Mouse (Mus musculus): ENCODE measurements at regions not wholly inside any gene's neighbourhood (a gene's known extent, or its start where the extent isn't known, plus 50 kb on each side); places are given as distances from the start of the nearest gene placed in this dataset.

DNA sequence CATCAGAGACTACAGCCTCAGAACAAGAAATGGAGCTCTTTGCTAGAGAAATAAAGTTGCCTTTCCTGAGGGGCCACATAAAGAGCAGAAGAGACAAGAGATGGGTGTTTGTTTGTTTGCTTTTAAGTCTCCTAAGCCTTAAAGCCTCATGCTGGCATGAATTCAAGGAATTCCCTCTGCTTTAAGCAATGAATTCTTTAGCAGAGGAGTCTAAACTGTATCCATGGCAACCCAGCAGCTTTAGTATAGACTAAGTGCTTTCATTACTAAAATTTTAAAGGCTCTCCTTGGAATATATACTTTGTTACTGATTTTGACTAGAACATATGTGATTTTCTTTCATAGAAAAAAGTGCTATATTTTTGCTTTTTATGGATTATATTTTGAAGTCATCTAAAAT is 195.0 kb upstream of the Meox2 start:
- H3K9ac ChIP-seq (ENCODE audit: low read length) = no peak overlapping the region
- no peaks in the 10 kb centered on the region for H3K9me3 ChIP-seq (replicated peaks; ENCODE audit: control insufficient read depth, low read length)
- DNase-seq (ENCODE audit: low spot score) (peak; percentile 85), ATAC-seq (peak; percentile 83; the same call in 1 of the 2 replicates)
- H3K27ac ChIP-seq (ENCODE audit: low read depth, low read length) = no peak overlapping the region
- H3K27me3 ChIP-seq (replicated peaks; ENCODE audit: control insufficient read depth, insufficient read depth, low read length) = no peaks in the 10 kb centered on the region
- H3K4me2 ChIP-seq (ENCODE audit: low read length) = no peak overlapping the region
- H3K4me3 ChIP-seq (ENCODE audit: low read depth, low read length) = no peak overlapping the region
- H3K36me3 ChIP-seq (ENCODE audit: control insufficient read depth, insufficient read depth, low read length) = no peaks in the 10 kb centered on the region
- H3K4me1 ChIP-seq (ENCODE audit: control insufficient read depth, insufficient read depth, low read length) = no peaks in the 10 kb centered on the region

- no peak for DNase-seq (ENCODE audit: low spot score)
Measured at GRCm38 (mm10) chr12:36917576-36918106, 190.7 kb upstream of the Meox2 start.

DNA sequence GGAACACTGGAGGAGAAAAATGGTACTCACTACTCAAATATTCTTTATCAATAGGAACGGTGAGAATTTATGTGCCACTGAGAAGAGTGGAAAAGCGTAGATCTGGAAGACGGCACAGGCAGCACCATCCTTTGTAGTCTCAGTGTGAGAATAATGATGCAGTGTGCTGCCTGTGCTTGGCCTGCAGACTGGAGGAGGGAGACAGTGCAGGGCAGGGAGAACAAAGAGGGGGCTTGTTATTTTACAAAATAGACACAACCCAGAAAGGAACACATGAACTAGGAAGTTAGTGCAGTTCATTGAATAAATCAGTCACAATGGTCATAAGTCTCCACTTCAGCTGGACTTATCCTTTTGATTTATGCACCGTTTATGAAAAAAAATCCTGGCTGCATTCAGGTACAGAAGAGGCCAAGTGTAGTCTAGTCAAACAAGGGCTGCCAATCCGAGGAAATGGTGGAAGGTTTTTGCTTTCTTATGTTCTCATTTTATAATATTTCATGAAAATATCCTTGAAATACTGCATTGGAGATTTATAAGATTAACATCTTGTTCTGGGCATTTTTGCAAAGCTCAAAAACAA is 190.0 kb upstream of the Meox2 start:
- 20% methylated on average over 5 of the region's 5 CpGs for WGBS
- ATAC-seq (peak; percentile 77), DNase-seq (ENCODE audit: low spot score) (peak; percentile 46)
- Histone ChIP-seq H3K9me3 (replicated peaks; ENCODE audit: control insufficient read depth, low read length) (no peaks in the 10 kb centered on the region), H3K4me1 (ENCODE audit: control insufficient read depth, insufficient read depth, low read length) (no peaks in the 10 kb centered on the region), H3K4me3 (ENCODE audit: low read depth, low read length) (no peak overlapping the region), H3K27ac (ENCODE audit: low read depth, low read length) (0 out of 2 replicates have a peak overlapping the region, but pooled peaks have one; percentile 14), H3K27me3 (replicated peaks; ENCODE audit: control insufficient read depth, insufficient read depth, low read length) (no peaks in the 10 kb centered on the region), H3K36me3 (ENCODE audit: control insufficient read depth, insufficient read depth, low read length) (no peaks in the 10 kb centered on the region), H3K9ac (ENCODE audit: low read length) (no peak overlapping the region), H3K4me2 (ENCODE audit: low read length) (no peak overlapping the region)

More at GRCm38 (mm10) chr12:36917576-36918106, 190.7 kb upstream of the Meox2 start:
- ATAC-seq = no peak
- H3K4me2 ChIP-seq (ENCODE audit: low read length) = no peak overlapping the region
- no peak overlapping the region for H3K27ac ChIP-seq (ENCODE audit: low read depth, low read length)
- no peaks in the 10 kb centered on the region for H3K9me3 ChIP-seq (replicated peaks; ENCODE audit: control insufficient read depth, low read length)
- no peaks in the 10 kb centered on the region for H3K27me3 ChIP-seq (replicated peaks; ENCODE audit: control insufficient read depth, insufficient read depth, low read length)
- 39% methylated on average over 1 of the region's 1 CpGs for WGBS
- H3K4me1 ChIP-seq (ENCODE audit: control insufficient read depth, insufficient read depth, low read length) = no peaks in the 10 kb centered on the region
- H3K36me3 ChIP-seq (ENCODE audit: control insufficient read depth, insufficient read depth, low read length) = no peaks in the 10 kb centered on the region
- no peak overlapping the region for H3K9ac ChIP-seq (ENCODE audit: low read length)
- no peak overlapping the region for H3K4me3 ChIP-seq (ENCODE audit: low read depth, low read length)

GRCm38 (mm10) chr12:36923558-36923957 is 184.8 kb upstream of the Meox2 start:
- no peak overlapping the region for H3K9ac ChIP-seq (ENCODE audit: low read length)
- no peak overlapping the region for H3K27ac ChIP-seq (ENCODE audit: low read depth, low read length)
- H3K4me3 ChIP-seq (ENCODE audit: low read depth, low read length) = no peak overlapping the region
- ATAC-seq (no peak), DNase-seq (ENCODE audit: low spot score) (no peak)
- H3K27me3 ChIP-seq (replicated peaks; ENCODE audit: control insufficient read depth, insufficient read depth, low read length) = no peaks in the 10 kb centered on the region
- 87% methylated on average over 2 of the region's 2 CpGs for WGBS
- no peaks in the 10 kb centered on the region for H3K36me3 ChIP-seq (ENCODE audit: control insufficient read depth, insufficient read depth, low read length)
- H3K9me3 ChIP-seq (replicated peaks; ENCODE audit: control insufficient read depth, low read length) = no peaks in the 10 kb centered on the region
- H3K4me1 ChIP-seq (ENCODE audit: control insufficient read depth, insufficient read depth, low read length) = no peaks in the 10 kb centered on the region
- H3K4me2 ChIP-seq (ENCODE audit: low read length) = no peak overlapping the region

GRCm38 (mm10) chr12:36926225-36926624 is 182.1 kb upstream of the Meox2 start:
- Histone ChIP-seq H3K27ac (ENCODE audit: low read depth, low read length) (no peak overlapping the region), H3K9ac (ENCODE audit: low read length) (no peak overlapping the region), H3K4me3 (ENCODE audit: low read depth, low read length) (no peak overlapping the region), H3K9me3 (replicated peaks; ENCODE audit: control insufficient read depth, low read length) (no peaks in the 10 kb centered on the region), H3K4me1 (ENCODE audit: control insufficient read depth, insufficient read depth, low read length) (no peaks in the 10 kb centered on the region), H3K36me3 (ENCODE audit: control insufficient read depth, insufficient read depth, low read length) (no peaks in the 10 kb centered on the region), H3K27me3 (replicated peaks; ENCODE audit: control insufficient read depth, insufficient read depth, low read length) (no peaks in the 10 kb centered on the region), H3K4me2 (ENCODE audit: low read length) (no peak overlapping the region)
- 73% methylated on average over 4 of the region's 4 CpGs for WGBS
- ATAC-seq = no peak
- DNase-seq (ENCODE audit: low spot score) = no peak

DNA sequence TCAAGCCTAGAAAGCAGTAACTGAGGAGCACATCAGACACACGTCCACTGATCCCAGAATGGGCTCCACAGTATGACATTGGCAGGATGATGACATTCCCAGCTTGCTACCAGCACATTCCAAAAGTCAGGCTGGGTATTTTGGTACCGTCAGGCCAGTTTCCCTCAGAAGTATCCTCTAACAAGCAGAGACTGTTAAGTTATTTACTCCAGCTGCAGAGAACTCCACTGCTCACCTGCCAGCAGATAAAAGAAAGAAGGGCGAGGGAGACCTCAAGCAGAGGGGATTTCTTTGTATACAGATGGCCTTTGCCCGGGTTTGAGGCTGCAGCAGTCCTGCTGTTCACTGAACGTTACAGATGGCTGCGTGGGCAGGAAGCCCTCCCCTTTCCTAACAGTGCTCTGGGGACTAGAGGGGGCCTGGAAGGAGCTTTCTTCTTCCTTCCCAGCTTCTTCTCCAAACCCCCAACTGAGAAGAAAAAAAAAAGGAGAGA is 175.2 kb upstream of the Meox2 start:
- ATAC-seq = peak; percentile 37
- no peak overlapping the region for H3K27ac ChIP-seq (ENCODE audit: low read depth, low read length)
- H3K4me1 ChIP-seq (ENCODE audit: control insufficient read depth, insufficient read depth, low read length) = no peaks in the 10 kb centered on the region
- WGBS = 8% methylated on average over 6 of the region's 6 CpGs
- no peak overlapping the region for H3K4me2 ChIP-seq (ENCODE audit: low read length)
- H3K27me3 ChIP-seq (replicated peaks; ENCODE audit: control insufficient read depth, insufficient read depth, low read length) = no peaks in the 10 kb centered on the region
- DNase-seq (ENCODE audit: low spot score) = peak; percentile 31
- no peak overlapping the region for H3K4me3 ChIP-seq (ENCODE audit: low read depth, low read length)
- H3K9me3 ChIP-seq (replicated peaks; ENCODE audit: control insufficient read depth, low read length) = no peaks in the 10 kb centered on the region
- no peak overlapping the region for H3K9ac ChIP-seq (ENCODE audit: low read length)
- H3K36me3 ChIP-seq (ENCODE audit: control insufficient read depth, insufficient read depth, low read length) = no peaks in the 10 kb centered on the region

DNA sequence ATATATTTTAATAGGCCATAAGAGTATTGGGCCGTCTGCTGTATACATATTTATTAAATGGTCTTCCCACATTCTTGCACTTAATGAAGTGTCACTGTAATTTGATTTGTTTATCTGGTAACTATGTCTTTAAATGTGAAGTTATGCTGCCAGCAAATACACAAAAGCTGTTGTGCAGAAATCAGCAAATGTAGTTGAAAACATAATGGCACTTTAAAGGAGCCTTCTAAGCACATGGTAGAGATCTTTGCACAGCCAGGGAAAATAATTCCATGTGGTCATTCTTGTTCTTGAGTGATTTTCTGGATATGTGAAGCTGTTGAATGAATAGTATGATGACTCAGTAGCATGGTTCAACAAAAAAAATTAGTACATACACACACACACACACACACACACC is 164.4 kb upstream of the Meox2 start:
- DNase-seq (ENCODE audit: low spot score) (no peak), ATAC-seq (no peak)
- no peaks in the 10 kb centered on the region for H3K36me3 ChIP-seq (ENCODE audit: control insufficient read depth, insufficient read depth, low read length)
- H3K27me3 ChIP-seq (replicated peaks; ENCODE audit: control insufficient read depth, insufficient read depth, low read length) = no peaks in the 10 kb centered on the region
- 82% methylated on average over 1 of the region's 1 CpGs for WGBS
- H3K9me3 ChIP-seq (replicated peaks; ENCODE audit: control insufficient read depth, low read length) = no peaks in the 10 kb centered on the region
- no peaks in the 10 kb centered on the region for H3K4me1 ChIP-seq (ENCODE audit: control insufficient read depth, insufficient read depth, low read length)
- H3K27ac ChIP-seq (ENCODE audit: low read depth, low read length) = no peak overlapping the region
- H3K9ac ChIP-seq (ENCODE audit: low read length) = no peak overlapping the region
- no peak overlapping the region for H3K4me2 ChIP-seq (ENCODE audit: low read length)
- no peak overlapping the region for H3K4me3 ChIP-seq (ENCODE audit: low read depth, low read length)

DNA sequence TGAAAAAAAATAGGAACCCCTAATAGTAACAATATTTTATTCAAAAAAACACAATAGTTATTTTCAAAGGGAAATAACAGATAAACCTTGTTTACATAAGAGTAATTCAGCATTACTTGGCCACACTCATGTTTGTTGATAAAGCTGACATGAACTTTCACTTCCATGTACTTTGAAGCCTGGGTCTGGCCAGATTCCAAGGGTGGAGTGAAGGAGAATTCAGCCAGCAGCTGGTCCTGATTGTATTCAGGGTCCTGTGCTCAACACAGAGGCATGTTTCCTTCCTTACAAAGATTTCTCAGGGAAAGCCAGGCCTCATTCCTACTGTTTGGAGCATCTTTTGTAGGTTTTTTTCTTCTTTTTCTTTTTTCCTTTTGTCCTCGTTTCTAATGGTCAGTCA is 162.4 kb upstream of the Meox2 start:
- Histone ChIP-seq H3K27ac (ENCODE audit: low read depth, low read length) (no peak overlapping the region), H3K4me3 (ENCODE audit: low read depth, low read length) (no peak overlapping the region), H3K4me1 (ENCODE audit: control insufficient read depth, insufficient read depth, low read length) (no peaks in the 10 kb centered on the region), H3K9ac (ENCODE audit: low read length) (no peak overlapping the region), H3K27me3 (replicated peaks; ENCODE audit: control insufficient read depth, insufficient read depth, low read length) (no peaks in the 10 kb centered on the region), H3K9me3 (replicated peaks; ENCODE audit: control insufficient read depth, low read length) (no peaks in the 10 kb centered on the region), H3K36me3 (ENCODE audit: control insufficient read depth, insufficient read depth, low read length) (no peaks in the 10 kb centered on the region), H3K4me2 (ENCODE audit: low read length) (no peak overlapping the region)
- peak; percentile 66 for DNase-seq (ENCODE audit: low spot score)
- peak; percentile 52; the same call in 1 of the 2 replicates for ATAC-seq
- WGBS = 59% methylated on average over 1 of the region's 1 CpGs

GRCm38 (mm10) chr12:36947902-36948301 is 160.4 kb upstream of the Meox2 start:
- 40% methylated on average over 3 of the region's 3 CpGs for WGBS

More at GRCm38 (mm10) chr12:36947902-36948301, 160.4 kb upstream of the Meox2 start:
- no peaks in the 10 kb centered on the region for H3K9me3 ChIP-seq (replicated peaks; ENCODE audit: control insufficient read depth, low read length)
- ATAC-seq (no peak), DNase-seq (ENCODE audit: low spot score) (no peak)
- H3K36me3 ChIP-seq (ENCODE audit: control insufficient read depth, insufficient read depth, low read length) = no peaks in the 10 kb centered on the region
- H3K27ac ChIP-seq (ENCODE audit: low read depth, low read length) = no peak overlapping the region
- no peak overlapping the region for H3K4me3 ChIP-seq (ENCODE audit: low read depth, low read length)
- no peaks in the 10 kb centered on the region for H3K27me3 ChIP-seq (replicated peaks; ENCODE audit: control insufficient read depth, insufficient read depth, low read length)
- no peaks in the 10 kb centered on the region for H3K4me1 ChIP-seq (ENCODE audit: control insufficient read depth, insufficient read depth, low read length)
- H3K4me2 ChIP-seq (ENCODE audit: low read length) = no peak overlapping the region
- H3K9ac ChIP-seq (ENCODE audit: low read length) = no peak overlapping the region

Data from forebrain, embryonic 14.5 days (tissue).